Mouse (Mus musculus) CH12.LX (cell line): ENCODE results near the gene Klhl33.
"Not testable (repeated sequence)": the region's sequence is repeated elsewhere in the genome, so short reads cannot be mapped to it uniquely, and the experiment has no call there.

Experiments
- CTCF ChIP-seq, 2 experiments: IDR thresholded peaks in 1 of 2; conservative IDR thresholded peaks in 1 of 2; 2 replicates each; pipeline ENCODE4 v1.5.1; 2011 to 2012; ENCODE audit warnings: low read depth in 2 of 2, low read length in 2 of 2, improper control_type of control experiment in 1 of 2, inconsistent platforms in 1 of 2, mild to moderate bottlenecking in 1 of 2, moderate library complexity in 1 of 2
- EP300 ChIP-seq: IDR thresholded peaks from 2 replicates; pipeline ENCODE4 v1.6.1; 2011; ENCODE audit warnings: low read length, improper control_type of control experiment
- MAX ChIP-seq: IDR thresholded peaks from 2 replicates; pipeline ENCODE4 v1.6.1; 2011; ENCODE audit warnings: low read length, improper control_type of control experiment
- MAZ ChIP-seq: IDR thresholded peaks from 2 replicates; pipeline ENCODE4 v1.6.1; 2012; ENCODE audit warnings: low read depth, mild to moderate bottlenecking, inconsistent platforms, low read length, improper control_type of control experiment, moderate library complexity
- MXI1 ChIP-seq: IDR thresholded peaks from 2 replicates; pipeline ENCODE4 v1.6.1; 2011; ENCODE audit warnings: mild to moderate bottlenecking, low read depth, low read length, improper control_type of control experiment
- POLR2A ChIP-seq: IDR thresholded peaks from 2 replicates; pipeline ENCODE4 v1.6.1; 2011; ENCODE audit warnings: low read depth, mild to moderate bottlenecking, improper control_type of control experiment, low read length
- USF2 ChIP-seq: conservative IDR thresholded peaks from 2 replicates; pipeline ENCODE4 v1.6.1; 2011; ENCODE audit warnings: low read depth, low read length, improper control_type of control experiment
- ZMIZ1 ChIP-seq: IDR thresholded peaks from 2 replicates; pipeline ENCODE4 v1.6.1; 2012; ENCODE audit warnings: low read depth, mild to moderate bottlenecking, inconsistent platforms, low read length, improper control_type of control experiment

DNA sequence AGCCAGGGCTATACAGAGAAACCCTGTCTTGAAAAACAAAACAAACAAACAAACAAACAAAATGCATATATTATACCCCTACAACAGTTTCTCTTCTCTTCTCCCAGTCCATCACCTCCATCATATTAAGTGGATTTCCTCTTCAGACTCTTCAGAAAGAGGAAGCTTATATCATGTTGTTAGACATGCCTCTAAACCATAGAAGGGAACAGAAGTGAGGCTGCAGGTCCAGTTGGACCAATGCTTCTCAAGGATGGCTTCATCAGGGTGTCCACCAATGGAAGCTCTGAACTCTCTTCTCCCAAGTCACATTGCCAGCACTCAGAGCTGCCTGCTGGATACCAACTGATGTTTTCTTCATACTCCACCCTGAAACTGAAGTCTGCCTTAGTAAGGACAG lies 8.0 kb upstream of the Klhl33 start:
- not testable (repeated sequence) for TF ChIP-seq USF2; CTCF (conservative IDR thresholded peaks at IDR 0.05 in 1 of 2, IDR thresholded peaks at IDR 0.05 in 1 of 2; ENCODE audit: low read depth in 2 of 2, low read length in 2 of 2); MAX; MXI1; POLR2A; ZMIZ1; EP300; MAZ
